Mouse (Mus musculus): ENCODE measurements around the gene Mllt11. TPM values are rescaled to one million over a fixed set of nuclear protein-coding genes. Genes with fewer than 3 reads are reported as not detected.

Gene Mllt11
- polyA plus RNA-seq (2015; fragmentation: Nextera tagmentation; extraction: Ambion mirVana): 358 and 361 TPM in 2 replicates

DNA sequence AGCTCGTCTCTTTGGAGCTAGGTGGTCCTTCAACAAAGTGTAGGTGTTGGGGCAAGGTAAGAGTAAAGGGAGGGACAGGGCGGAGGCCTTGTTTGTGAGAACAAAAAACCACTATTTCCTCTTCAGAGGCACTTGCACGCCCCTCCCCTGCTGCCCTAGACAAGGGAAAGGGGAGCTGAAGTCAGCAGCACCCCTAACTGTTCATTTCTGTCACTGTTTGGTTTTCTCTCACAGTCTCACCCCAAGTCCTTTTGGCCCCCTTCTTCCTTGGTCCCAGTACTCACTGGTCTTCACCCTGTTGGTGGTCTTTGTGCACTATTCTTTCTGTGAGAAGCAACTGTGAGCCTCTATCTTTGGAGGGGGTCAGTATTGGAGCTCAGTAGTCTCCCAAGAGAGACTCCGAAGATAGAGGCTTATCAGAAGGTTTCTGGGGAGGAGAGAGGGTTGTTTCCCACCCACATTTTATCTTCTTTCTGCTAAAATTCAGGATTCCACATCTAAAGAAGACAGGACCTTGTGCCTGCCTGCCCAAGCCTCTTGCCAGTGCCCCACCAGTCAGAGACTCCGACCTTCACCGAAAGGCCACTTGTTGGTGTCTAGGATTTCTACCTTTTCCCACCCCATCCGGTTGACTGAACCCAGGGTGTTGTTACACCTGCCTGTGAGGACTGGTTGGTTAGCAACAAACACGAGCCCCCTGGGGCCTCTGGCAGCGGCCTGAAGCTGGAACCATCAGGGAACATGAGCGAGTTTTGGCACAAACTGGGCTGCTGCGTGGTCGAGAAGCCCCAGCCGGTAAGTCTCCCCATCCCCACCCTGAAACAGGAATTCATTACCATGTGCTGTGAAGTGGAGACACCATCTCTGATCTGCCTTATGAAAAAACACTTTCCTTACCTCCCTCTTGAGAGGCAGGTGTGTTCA, at the start of gene Mllt11:
Gene Mllt11 (minus strand): TSS at position 874 of the 924 bp plus-strand sequence.
- no peak for ATAC-seq (replicated peaks)
- Histone ChIP-seq H3K9me3 (no peaks in the 10 kb centered on the region), H3K9ac (0 out of 2 replicates have a peak within 1 kb of the TSS, but pooled peaks have one; percentile 79), H3K4me1 (peaks cover 29% of the 10 kb centered on the region), H3K27me3 (replicated peaks) (no peaks in the 10 kb centered on the region), H3K4me2 (peak within 1 kb of the TSS; percentile 90), H3K4me3 (peak within 1 kb of the TSS; percentile 59), H3K36me3 (replicated peaks) (peaks cover 42% of the 10 kb centered on the region), H3K27ac (peak within 1 kb of the TSS; percentile 97)
- WGBS: 80% methylated on average over 13 of the region's 13 CpGs

DNA sequence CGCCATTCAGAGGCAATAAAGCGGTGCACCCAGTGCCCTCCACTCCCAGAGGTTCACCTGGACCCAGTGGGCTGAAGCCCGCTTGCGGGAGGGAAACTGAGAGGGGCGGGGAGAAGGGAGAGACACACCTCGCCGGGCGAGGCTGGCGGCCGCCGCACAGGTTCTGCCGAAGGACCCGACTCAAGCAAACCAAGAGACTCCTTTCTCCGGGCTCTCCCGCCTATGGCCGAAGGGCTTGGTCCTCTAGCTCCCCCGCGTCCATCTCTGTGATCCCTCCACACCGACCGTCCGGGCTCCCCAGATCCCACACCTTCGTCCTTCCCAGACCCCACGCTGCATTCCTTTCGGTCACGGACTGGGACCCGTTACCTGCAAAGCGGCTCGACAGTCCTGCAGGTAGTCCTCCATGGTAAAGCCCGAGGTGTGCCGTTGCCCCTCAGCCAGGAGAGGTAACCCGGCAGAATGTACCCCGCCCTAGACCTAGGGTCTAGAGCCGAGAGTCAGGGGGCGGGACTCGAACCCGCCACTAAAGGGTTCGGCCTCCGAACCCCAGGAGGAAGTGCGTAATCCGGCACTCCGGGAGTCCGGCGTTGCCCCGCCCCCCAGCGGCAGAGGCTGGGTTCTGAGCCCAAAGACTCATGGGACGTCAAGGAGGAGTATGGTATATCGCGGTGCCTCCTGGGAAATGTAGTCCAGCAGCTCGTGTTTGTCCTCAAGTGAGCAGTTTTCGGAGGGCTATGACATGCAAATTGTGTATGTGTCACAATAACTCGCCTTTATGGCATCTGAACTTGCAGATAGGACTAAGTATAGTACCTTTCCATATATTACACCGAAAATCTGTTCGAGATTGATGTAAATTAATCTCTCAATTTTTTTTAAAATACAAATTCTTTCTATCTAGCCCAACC, 49.5 kb upstream of the Mllt11 start, which contains the start of the genes Mindy1 and Prune1:
Gene Mindy1 (plus strand): TSS at position 130 of the 911 bp plus-strand sequence.
Gene Prune1 (minus strand): TSS at position 861 of the 911 bp plus-strand sequence.
- ATAC-seq (replicated peaks): peak; percentile 94
- H3K27me3 ChIP-seq (replicated peaks): no peaks in the 10 kb centered on the region
- peak within 1 kb of the TSS; percentile 93 for H3K27ac ChIP-seq
- under 1% methylated on average over 53 of the region's 53 CpGs for WGBS
- H3K4me3 ChIP-seq: peak within 1 kb of the TSS; percentile 71
- no peaks in the 10 kb centered on the region for H3K9me3 ChIP-seq
- H3K9ac ChIP-seq: peak within 1 kb of the TSS; percentile 74
- H3K4me2 ChIP-seq: peak within 1 kb of the TSS; percentile 83
- H3K4me1 ChIP-seq: peaks cover 31% of the 10 kb centered on the region
- no peaks in the 10 kb centered on the region for H3K36me3 ChIP-seq (replicated peaks)

DNA sequence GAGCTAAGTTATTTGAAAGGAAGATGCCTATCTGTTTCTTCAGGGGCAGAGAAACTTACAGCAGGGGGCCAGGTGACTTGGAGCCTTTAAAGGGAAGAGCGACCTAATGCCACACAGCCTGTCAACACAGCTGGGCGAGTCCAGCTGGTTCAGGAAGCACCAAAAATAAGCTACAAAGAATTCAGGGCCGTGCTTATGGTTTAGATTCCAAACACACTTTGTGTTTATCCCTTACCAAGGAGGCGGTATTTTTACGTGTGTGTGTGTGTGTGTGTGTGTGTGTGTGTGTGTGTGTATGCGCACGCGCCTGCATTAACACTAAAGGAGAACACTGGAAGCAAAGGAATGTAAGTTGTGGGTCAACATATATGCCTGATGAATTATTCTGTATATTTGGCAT, 48.8 kb upstream of the Mllt11 start:
- Histone ChIP-seq H3K4me2 (peak overlapping the region; percentile 83), H3K4me1 (peaks cover 31% of the 10 kb centered on the region), H3K9me3 (no peaks in the 10 kb centered on the region), H3K36me3 (replicated peaks) (no peaks in the 10 kb centered on the region), H3K9ac (peak overlapping the region; percentile 74), H3K4me3 (peak overlapping the region; percentile 71), H3K27me3 (replicated peaks) (no peaks in the 10 kb centered on the region), H3K27ac (peak overlapping the region; percentile 93)
- no peak for ATAC-seq (replicated peaks)
- WGBS: 23% methylated on average over 8 of the region's 8 CpGs

DNA sequence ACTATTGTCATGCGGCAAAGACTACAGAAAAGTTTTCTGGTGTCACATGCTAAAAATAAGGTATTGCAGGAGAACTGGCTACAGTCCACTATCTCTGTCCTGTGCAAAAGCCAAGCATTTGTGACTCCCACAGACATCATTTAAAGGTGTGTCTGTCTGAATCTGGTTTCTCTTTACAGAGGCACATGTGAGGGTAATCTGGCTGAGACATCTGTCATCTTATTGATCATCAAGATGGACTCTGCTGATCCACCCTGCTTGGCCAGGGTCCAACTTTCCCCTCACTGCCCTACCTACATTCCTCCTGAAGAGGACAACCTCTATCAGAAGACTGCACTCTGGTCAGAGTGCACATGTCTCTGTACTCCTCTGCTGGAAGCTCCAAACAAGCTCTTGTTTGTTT, 45.2 kb upstream of the Mllt11 start:
- Histone ChIP-seq H3K27ac (no peak overlapping the region), H3K4me3 (no peak overlapping the region), H3K27me3 (replicated peaks) (no peaks in the 10 kb centered on the region), H3K4me2 (no peak overlapping the region), H3K36me3 (replicated peaks) (no peaks in the 10 kb centered on the region), H3K4me1 (peaks cover 8% of the 10 kb centered on the region), H3K9me3 (no peaks in the 10 kb centered on the region), H3K9ac (no peak overlapping the region)
- 96% methylated on average over 1 of the region's 1 CpGs for WGBS
- no peak for ATAC-seq (replicated peaks)

DNA sequence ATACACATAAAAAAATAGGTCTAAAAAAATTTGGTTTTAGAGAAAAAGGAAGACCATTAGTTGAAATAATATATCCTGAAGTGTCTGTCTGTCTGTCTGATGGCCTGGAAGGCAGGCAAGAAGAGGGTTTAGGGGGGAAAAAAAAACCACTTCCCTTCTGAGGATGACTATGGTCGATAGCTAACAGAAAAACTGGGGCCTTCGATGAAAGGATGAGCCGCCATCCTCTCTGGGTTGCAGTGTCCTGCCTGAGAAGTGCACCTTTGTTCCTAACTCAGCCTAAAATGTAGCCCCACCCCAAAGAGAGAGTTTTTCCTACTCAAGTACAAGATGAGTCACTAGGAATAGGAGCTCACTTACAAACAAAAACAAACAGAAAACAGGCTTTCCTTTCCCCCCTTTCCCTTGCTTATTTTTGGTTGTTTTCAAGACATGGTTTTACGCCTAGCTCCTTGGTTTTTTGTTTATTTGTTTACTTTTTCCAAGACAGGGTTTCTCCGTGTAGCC, 44.5 kb upstream of the Mllt11 start:
- Histone ChIP-seq H3K27me3 (replicated peaks) (no peaks in the 10 kb centered on the region), H3K9me3 (no peaks in the 10 kb centered on the region), H3K4me2 (no peak overlapping the region), H3K9ac (no peak overlapping the region), H3K4me3 (no peak overlapping the region), H3K36me3 (replicated peaks) (no peaks in the 10 kb centered on the region), H3K4me1 (peaks cover 7% of the 10 kb centered on the region), H3K27ac (no peak overlapping the region)
- ATAC-seq (replicated peaks): no peak
- 81% methylated on average over 5 of the region's 5 CpGs for WGBS

DNA sequence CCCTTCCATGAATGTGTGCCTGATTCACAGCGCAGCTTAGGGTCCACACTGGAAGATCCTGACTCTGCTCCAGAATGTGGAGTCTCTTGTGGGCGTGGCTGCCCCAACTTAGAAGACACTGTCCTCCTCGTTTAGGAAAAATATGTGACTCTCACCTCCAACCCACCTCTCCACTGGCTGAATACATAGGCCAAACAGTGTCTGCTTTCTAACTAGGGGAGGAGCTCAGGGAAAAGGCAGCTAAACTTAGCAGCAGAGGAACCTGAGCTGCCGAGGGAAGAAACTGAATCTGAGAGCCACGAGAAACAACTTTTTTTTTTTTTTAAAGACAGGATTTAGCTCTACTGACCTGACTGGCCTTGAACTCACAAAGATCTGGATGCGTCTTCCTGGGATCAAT, 43.2 kb upstream of the Mllt11 start:
- ATAC-seq (replicated peaks): no peak
- no peaks in the 10 kb centered on the region for H3K36me3 ChIP-seq (replicated peaks)
- H3K4me1 ChIP-seq: peaks cover 3% of the 10 kb centered on the region; the same call in 1 of the 2 replicates
- H3K4me2 ChIP-seq: no peak overlapping the region
- 86% methylated on average over 6 of the region's 6 CpGs for WGBS
- H3K9ac ChIP-seq: no peak overlapping the region
- H3K27ac ChIP-seq: no peak overlapping the region
- H3K4me3 ChIP-seq: no peak overlapping the region
- H3K9me3 ChIP-seq: no peaks in the 10 kb centered on the region
- no peaks in the 10 kb centered on the region for H3K27me3 ChIP-seq (replicated peaks)

DNA sequence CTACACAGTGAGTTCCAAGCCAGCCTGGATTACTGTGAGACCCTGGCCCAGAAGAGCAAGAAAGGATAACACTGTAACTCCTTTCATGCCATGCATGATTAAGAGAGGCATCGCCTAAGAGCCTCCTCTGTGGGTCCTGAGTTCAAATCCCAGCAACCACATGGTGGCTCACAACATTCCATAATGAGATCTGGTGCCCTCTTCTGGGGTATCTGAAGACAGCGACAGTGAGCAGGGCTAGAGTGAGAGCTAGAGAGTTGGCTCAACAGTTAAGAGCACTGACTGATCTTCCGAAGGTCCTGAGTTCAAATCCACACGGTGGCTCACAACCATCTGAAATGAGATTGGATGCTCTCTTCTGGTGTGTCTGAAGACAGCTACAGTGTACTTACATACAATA, 42.5 kb upstream of the Mllt11 start:
- no peak overlapping the region for H3K9ac ChIP-seq
- no peak overlapping the region for H3K4me2 ChIP-seq
- 94% methylated on average over 4 of the region's 4 CpGs for WGBS
- H3K4me1 ChIP-seq: peaks cover 3% of the 10 kb centered on the region; the same call in 1 of the 2 replicates
- no peaks in the 10 kb centered on the region for H3K36me3 ChIP-seq (replicated peaks)
- no peaks in the 10 kb centered on the region for H3K27me3 ChIP-seq (replicated peaks)
- H3K27ac ChIP-seq: no peak overlapping the region
- no peaks in the 10 kb centered on the region for H3K9me3 ChIP-seq
- no peak for ATAC-seq (replicated peaks)
- no peak overlapping the region for H3K4me3 ChIP-seq

DNA sequence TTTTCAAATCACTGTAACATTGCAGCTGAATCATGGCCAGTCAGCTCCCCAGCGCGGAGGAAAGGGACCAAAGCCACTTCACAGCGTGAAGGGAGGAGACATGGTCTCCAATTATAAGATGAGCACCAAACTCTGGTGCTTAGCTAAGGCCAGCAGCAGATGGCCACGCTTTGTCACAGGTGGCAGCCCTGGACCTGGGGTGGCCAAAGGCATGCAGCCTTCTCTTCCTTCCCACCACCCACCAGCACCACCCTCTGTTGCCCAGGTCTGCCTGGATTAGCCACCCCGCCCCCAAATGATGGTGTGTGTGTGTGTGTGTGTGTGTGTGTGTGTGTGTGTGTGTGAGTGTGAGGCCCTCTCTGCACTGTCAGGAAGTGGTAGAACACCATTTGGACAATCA, 41.5 kb upstream of the Mllt11 start:
- no peak overlapping the region for H3K27ac ChIP-seq
- H3K4me3 ChIP-seq: no peak overlapping the region
- no peak overlapping the region for H3K4me2 ChIP-seq
- H3K4me1 ChIP-seq: no peaks in the 10 kb centered on the region
- ATAC-seq (replicated peaks): no peak
- WGBS: 92% methylated on average over 5 of the region's 5 CpGs
- no peak overlapping the region for H3K9ac ChIP-seq
- no peaks in the 10 kb centered on the region for H3K27me3 ChIP-seq (replicated peaks)
- peaks cover 4% of the 10 kb centered on the region; the same call in 1 of the 2 replicates for H3K36me3 ChIP-seq (replicated peaks)
- no peaks in the 10 kb centered on the region for H3K9me3 ChIP-seq

DNA sequence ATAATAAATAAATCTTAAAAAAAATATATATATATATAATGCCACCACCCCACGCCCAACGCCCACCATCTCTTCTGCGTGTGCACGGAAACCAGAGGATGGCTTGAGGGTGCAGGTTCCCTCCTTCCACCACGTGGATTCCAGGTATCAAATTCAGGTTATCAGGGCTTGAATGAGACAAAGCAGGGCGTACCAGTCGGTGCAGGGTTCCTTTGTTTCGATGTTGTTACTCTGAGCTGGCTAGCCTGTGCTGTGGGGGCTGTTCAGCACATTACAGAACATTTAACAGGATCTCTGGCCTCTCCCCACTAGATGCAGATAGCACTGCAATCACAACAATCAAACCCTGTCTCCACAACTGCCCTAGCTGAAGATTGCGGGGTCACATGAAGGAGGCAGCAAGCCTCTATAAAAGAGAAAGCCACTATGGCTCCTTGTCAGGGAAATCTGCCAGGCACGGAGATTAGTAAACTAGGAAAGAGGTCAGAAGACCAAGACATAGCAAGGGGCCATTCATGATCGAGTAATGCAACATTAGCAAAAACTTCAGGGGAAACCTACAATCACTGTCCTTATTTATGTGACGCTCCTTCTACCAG, 38.9 kb upstream of the Mllt11 start:
- no peaks in the 10 kb centered on the region for H3K9me3 ChIP-seq
- peaks cover 12% of the 10 kb centered on the region; the same call in 1 of the 2 replicates for H3K36me3 ChIP-seq (replicated peaks)
- WGBS: 86% methylated on average over 12 of the region's 12 CpGs
- H3K9ac ChIP-seq: no peak overlapping the region
- H3K4me2 ChIP-seq: no peak overlapping the region
- H3K4me1 ChIP-seq: no peaks in the 10 kb centered on the region
- H3K27me3 ChIP-seq (replicated peaks): no peaks in the 10 kb centered on the region
- H3K27ac ChIP-seq: no peak overlapping the region
- ATAC-seq (replicated peaks): no peak
- H3K4me3 ChIP-seq: no peak overlapping the region

DNA sequence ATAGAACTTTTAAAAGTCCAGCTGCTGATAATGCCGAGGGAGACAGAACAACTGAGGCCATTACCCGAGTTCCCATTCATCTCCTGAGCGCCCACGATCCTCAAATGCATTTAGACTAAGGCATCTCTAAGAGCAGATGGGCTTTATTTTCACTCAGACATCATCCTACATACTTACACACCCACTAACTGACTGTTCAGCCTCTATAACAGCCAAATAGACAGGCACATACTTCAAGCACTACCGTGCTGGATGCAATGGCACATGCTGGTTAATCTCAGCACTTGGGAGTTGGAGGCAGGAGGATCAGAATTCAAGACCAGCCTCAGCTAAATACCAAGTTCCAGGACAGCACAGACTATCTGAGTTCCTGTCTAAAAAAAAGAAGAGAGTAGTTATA, 37.8 kb upstream of the Mllt11 start:
- Histone ChIP-seq H3K4me2 (no peak overlapping the region), H3K9ac (no peak overlapping the region), H3K4me3 (no peak overlapping the region), H3K9me3 (no peaks in the 10 kb centered on the region), H3K27ac (no peak overlapping the region), H3K4me1 (no peaks in the 10 kb centered on the region), H3K36me3 (replicated peaks) (peaks cover 19% of the 10 kb centered on the region), H3K27me3 (replicated peaks) (no peaks in the 10 kb centered on the region)
- WGBS: 88% methylated on average over 5 of the region's 5 CpGs
- ATAC-seq (replicated peaks): no peak

DNA sequence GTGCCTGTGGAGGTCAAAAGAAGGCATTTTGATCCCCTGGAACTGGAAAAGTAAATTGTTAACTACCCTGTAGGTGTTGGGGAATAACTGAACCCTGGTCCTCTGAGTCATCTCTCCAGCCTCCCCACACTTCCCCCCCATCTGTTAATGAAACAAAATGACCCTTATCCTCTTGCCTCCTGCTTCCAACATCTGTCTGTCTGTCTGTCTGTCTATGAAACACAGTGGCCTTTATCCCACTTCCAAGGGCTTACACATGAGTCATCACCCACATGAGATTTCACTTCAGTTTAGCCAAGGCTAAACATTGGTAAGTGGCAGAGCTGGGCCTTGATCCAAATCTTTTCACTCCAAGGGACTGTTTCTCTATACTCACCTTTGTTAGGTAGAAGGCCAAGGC, 35.9 kb upstream of the Mllt11 start:
- Histone ChIP-seq H3K36me3 (replicated peaks) (peaks cover 30% of the 10 kb centered on the region), H3K27me3 (replicated peaks) (no peaks in the 10 kb centered on the region), H3K4me3 (no peak overlapping the region), H3K4me1 (no peaks in the 10 kb centered on the region), H3K4me2 (no peak overlapping the region), H3K9ac (no peak overlapping the region), H3K27ac (no peak overlapping the region), H3K9me3 (no peaks in the 10 kb centered on the region)
- ATAC-seq (replicated peaks): no peak
